Mouse (Mus musculus) cerebellum, adult 2 months (tissue): ENCODE measurements around the gene Utp11. TPM values are rescaled to one million over a fixed set of nuclear protein-coding genes. Genes with fewer than 3 reads are reported as not detected.

Experiments used
- DNase-seq, 2 experiments: peaks; one replicate each; pipeline ENCODE4 v3.0.0; 2021
- H3K27ac ChIP-seq: fragments of 200-500 bp; 2 replicates; pipeline ENCODE4 v1.5.1; 2012; ENCODE audit warnings: low read length, control low read depth, inconsistent platforms; ENCODE audit not compliant: insufficient read depth
- H3K27me3 ChIP-seq: fragments of 200-500 bp; 2 replicates; pipeline ENCODE4 v1.6.1; 2012; ENCODE audit warnings: inconsistent platforms, mild to moderate bottlenecking, low read length, moderate library complexity; ENCODE audit not compliant: control insufficient read depth, insufficient read depth
- H3K4me1 ChIP-seq: fragments of 200-500 bp; 2 replicates; pipeline ENCODE4 v1.6.1; 2011; ENCODE audit warnings: low read length; ENCODE audit not compliant: control insufficient read depth, insufficient read depth
- H3K4me3 ChIP-seq: fragments of 200-500 bp; replicated peaks from 2 replicates; pipeline ENCODE3; 2011; ENCODE audit warnings: mild to moderate bottlenecking, low read depth, low read length, control low read depth; ENCODE audit not compliant: insufficient read depth
- CTCF ChIP-seq: fragments of 200-500 bp; IDR thresholded peaks from 2 replicates; pipeline ENCODE4 v1.5.1; 2011; ENCODE audit warnings: low read depth, mild to moderate bottlenecking, control low read depth, low read length, moderate library complexity, borderline replicate concordance; ENCODE audit not compliant: insufficient read depth
- POLR2A ChIP-seq: fragments of 200-500 bp; IDR thresholded peaks from 2 replicates; pipeline ENCODE4 v1.6.1; 2011; ENCODE audit warnings: low read length, control low read depth, borderline replicate concordance; ENCODE audit not compliant: insufficient read depth
- WGBS: fragments of 180-500 bp; shearing (Covaris S2); methylation state at CpG from one replicate; pipeline ENCODE4 v1.1.7; 2018; 5-methylcytosine and 5-hydroxymethylcytosine counted together
- polyA plus RNA-seq: library from polyadenylated mRNA; depleted of rRNA; stranded (reverse); fragments of >200 nt; gene quantifications from 2 replicates; pipeline ENCODE4 v1.2.3, GENCODE M21; 2012; rRNA removed

Utp11 gene
- polyA plus RNA-seq, result 19.2 and 19.4 TPM in 2 replicates

- peak; percentile 83 to 89 for DNase-seq
Measured at GRCm38 (mm10) chr4:124693135-124693894, at the start of gene Utp11. TSS of gene Utp11 (minus strand) at chr4:124693600.

GRCm38 (mm10) chr4:124742839-124743238 lies 49.4 kb upstream of the Utp11 start:
- WGBS, result 83% methylated on average over 11 of the region's 11 CpGs

More at GRCm38 (mm10) chr4:124693135-124693894, at the start of gene Utp11:
- Histone ChIP-seq H3K27me3 (no peaks in the 10 kb centered on the region), H3K4me1 (no peaks in the 10 kb centered on the region), H3K4me3 (peak within 1 kb of the TSS; percentile 91), H3K27ac (no peak within 1 kb of the TSS)
- TF ChIP-seq POLR2A (peak; percentile 87), CTCF (no peak)
- WGBS, result 1% methylated on average over 43 of the region's 43 CpGs

GRCm38 (mm10) chr4:124741376-124742343 lies 48.3 kb upstream of the Utp11 start, which contains the start of gene Inpp5b:
TSS of gene Inpp5b (plus strand) at chr4:124741850.
- H3K27me3 ChIP-seq, result no peaks in the 10 kb centered on the region
- peak; percentile 87 to 88 for DNase-seq
- TF ChIP-seq CTCF, result no peak
- peak; percentile 68; the same call in 1 of the 2 replicates for TF ChIP-seq POLR2A
- H3K4me3 ChIP-seq, result peak within 1 kb of the TSS; percentile 89
- peak within 1 kb of the TSS; percentile 57 for H3K27ac ChIP-seq
- H3K4me1 ChIP-seq, result peaks cover 8% of the 10 kb centered on the region
- WGBS, result 4% methylated on average over 25 of the region's 25 CpGs

More at GRCm38 (mm10) chr4:124742839-124743238, 49.4 kb upstream of the Utp11 start:
- H3K27me3 ChIP-seq, result no peaks in the 10 kb centered on the region
- DNase-seq, result no peak
- no peak overlapping the region for H3K27ac ChIP-seq
- H3K4me3 ChIP-seq, result no peak overlapping the region
- H3K4me1 ChIP-seq, result peaks cover 8% of the 10 kb centered on the region
- TF ChIP-seq POLR2A (no peak), CTCF (no peak)

- H3K4me1 ChIP-seq, result peaks cover 8% of the 10 kb centered on the region
- TF ChIP-seq POLR2A, result no peak
- TF ChIP-seq CTCF, result no peak
- H3K4me3 ChIP-seq, result no peak overlapping the region
- H3K27ac ChIP-seq, result no peak overlapping the region
- no peaks in the 10 kb centered on the region for H3K27me3 ChIP-seq
- 62% methylated on average over 1 of the region's 1 CpGs for WGBS
- no peak for DNase-seq
Measured at GRCm38 (mm10) chr4:124738783-124739182, 45.4 kb upstream of the Utp11 start.

- WGBS, result 55% methylated on average over 4 of the region's 4 CpGs
- peaks cover 8% of the 10 kb centered on the region for H3K4me1 ChIP-seq
- no peak overlapping the region for H3K27ac ChIP-seq
- no peak overlapping the region for H3K4me3 ChIP-seq
- no peak for TF ChIP-seq CTCF
- no peaks in the 10 kb centered on the region for H3K27me3 ChIP-seq
- DNase-seq, result no peak
Measured at GRCm38 (mm10) chr4:124738013-124738412, 44.6 kb upstream of the Utp11 start.

- H3K27me3 ChIP-seq, result no peaks in the 10 kb centered on the region
- no peak overlapping the region for H3K27ac ChIP-seq
- TF ChIP-seq POLR2A, result no peak
- TF ChIP-seq CTCF, result no peak
- peaks cover 3% of the 10 kb centered on the region for H3K4me1 ChIP-seq
- no peak for DNase-seq
- WGBS, result 72% methylated on average over 5 of the region's 5 CpGs
- no peak overlapping the region for H3K4me3 ChIP-seq
Measured at GRCm38 (mm10) chr4:124737486-124737885, 44.1 kb upstream of the Utp11 start.

GRCm38 (mm10) chr4:124736952-124737351 lies 43.6 kb upstream of the Utp11 start:
- WGBS, result 54% methylated on average over 2 of the region's 2 CpGs
- Histone ChIP-seq H3K4me1 (no peaks in the 10 kb centered on the region), H3K27me3 (no peaks in the 10 kb centered on the region), H3K4me3 (no peak overlapping the region), H3K27ac (no peak overlapping the region)
- TF ChIP-seq CTCF (no peak), POLR2A (no peak)
- DNase-seq, result no peak

GRCm38 (mm10) chr4:124726121-124726520 lies 32.7 kb upstream of the Utp11 start:
- no peak overlapping the region for H3K27ac ChIP-seq
- H3K4me1 ChIP-seq, result no peaks in the 10 kb centered on the region
- H3K27me3 ChIP-seq, result no peaks in the 10 kb centered on the region
- no peak overlapping the region for H3K4me3 ChIP-seq
- TF ChIP-seq CTCF (no peak), POLR2A (no peak)
- no peak for DNase-seq
- WGBS, result 76% methylated on average over 6 of the region's 6 CpGs
